Mouse (Mus musculus): Measurements from ENCODE around the gene Dnajc12.
A peak's percentile ranks its signal among the peaks of the same experiment; 100 is the strongest.
"Not testable (repeated sequence)": the region's sequence is repeated elsewhere in the genome, so short reads cannot be mapped to it uniquely, and the experiment has no call there.

Gene Dnajc12

GRCm38 (mm10) chr10:63386444-63386843 lies 4.2 kb downstream of the Dnajc12 start:
- DNase-seq (ENCODE audit: low read depth): peak; percentile 93

DNA sequence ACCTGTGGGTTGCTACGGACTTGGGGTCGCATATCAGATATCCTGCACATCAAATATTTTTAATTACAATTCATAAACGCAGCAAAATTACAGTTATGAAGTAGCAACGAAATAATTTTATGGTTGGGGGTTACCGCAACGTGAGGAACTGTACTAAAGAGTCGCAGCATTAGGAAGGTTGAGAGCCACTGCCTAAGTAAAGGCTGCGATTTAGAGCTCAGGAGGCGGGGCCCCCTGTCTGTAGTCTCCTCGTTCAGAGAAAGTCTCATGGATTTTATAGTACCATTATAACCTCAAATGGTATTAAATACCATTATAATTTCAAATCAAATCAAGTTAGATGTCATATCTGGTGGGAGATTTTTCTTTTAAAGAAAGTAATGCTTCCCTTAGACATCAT lies 4.7 kb downstream of the Dnajc12 start:
- DNase-seq (ENCODE audit: low read depth): peak; percentile 37

DNA sequence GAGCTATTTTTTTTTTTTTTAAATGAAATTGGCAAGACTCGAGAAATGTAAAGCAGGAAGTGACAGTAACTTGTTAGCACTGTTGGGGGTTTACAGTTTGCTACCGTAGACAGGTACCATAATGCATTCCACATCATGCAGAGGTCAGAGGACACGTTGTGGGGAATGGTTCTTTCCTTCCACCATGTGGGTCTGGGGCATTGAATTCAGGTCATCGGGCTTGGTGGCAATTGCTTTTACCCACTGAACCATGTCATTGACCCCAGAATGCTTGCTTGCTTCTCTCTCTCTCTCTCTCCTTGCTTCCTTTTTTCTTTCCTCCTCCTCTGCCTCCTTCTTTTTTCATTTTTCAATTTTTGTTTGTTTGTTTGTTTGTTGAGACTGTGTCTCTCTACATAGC lies 6.7 kb downstream of the Dnajc12 start:
- DNase-seq (ENCODE audit: low read depth): no peak

DNA sequence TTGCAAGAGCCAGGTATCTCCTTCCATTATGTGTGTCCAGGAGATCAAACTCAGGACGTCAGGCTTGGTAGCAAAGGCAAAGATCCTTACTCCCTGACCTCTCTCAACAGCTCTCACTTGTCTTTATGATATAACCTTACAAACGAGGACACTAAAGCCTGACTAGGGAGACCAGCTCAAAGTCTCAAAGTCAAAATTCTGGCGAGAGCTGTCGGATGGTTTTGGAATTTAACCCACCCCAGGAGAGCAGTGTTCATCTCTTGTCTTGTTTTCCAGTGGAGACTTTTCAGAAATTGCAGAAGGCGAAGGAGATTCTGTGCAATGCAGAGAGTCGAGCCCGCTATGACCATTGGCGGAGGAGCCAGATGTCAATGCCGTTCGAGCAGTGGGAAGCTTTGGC lies 14.7 kb downstream of the Dnajc12 start:
- no peak for DNase-seq (ENCODE audit: low read depth)

DNA sequence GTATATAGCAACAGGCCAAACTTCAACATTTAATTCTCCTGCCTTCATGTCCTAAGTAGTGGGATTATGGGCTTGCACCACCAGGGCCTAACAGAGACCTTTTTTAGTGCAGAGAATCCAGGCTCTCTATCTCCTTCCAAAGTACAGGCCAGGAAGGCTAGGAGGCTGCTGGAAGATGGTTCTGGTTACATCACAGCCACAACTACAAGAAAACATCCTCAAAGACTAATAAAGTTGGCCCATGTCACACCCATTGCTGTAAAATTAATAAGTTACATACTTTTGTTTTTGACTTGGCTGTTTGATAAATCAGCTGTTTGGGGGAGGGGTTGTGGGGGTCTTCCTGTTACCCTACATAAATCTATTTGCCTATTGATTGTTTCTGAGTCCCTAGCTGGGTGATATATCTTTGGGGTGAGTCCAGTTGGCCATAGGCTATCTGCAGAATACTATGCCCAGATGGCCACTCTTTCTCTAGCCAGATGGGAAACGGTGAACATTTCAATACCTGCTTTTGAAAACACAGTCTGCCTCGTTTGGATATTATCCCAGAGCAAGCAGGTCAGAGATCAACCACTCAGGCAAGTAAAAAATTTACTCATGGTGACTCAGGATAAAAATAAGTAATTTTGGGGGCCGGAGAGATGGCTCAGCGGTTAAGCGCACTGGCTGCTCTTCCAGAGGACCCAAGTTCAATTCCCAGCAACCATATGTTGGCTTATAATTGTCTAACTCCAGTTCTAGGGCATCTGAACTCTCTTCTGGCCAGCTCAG lies 20.7 kb downstream of the Dnajc12 start:
- DNase-seq (ENCODE audit: low read depth): no peak

DNA sequence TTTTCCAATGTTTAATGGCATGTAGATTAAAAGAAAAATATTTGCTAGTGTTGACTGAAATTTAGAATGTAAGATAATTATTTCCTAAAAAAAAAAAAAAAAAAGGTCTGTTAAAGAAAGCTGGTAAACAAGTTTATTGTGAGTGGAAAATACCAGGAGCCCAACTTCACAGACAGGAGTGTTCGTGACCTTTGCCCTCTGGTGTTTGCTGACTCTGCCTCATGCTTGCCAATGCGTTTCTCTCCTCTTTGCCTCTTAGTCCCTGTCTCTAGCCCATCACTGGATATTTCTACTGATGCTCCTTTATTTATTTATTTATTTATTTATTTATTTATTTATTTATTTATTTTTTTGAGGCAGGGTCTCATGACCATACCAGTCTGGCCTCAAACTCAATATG lies 21.4 kb downstream of the Dnajc12 start:
- DNase-seq (ENCODE audit: low read depth): no peak

GRCm38 (mm10) chr10:63410162-63410956 lies 28.1 kb downstream of the Dnajc12 start:
- peak; percentile 74 for DNase-seq (ENCODE audit: low read depth)

GRCm38 (mm10) chr10:63411674-63412073 lies 29.4 kb downstream of the Dnajc12 start:
- not testable (repeated sequence) for DNase-seq (ENCODE audit: low read depth)

DNA sequence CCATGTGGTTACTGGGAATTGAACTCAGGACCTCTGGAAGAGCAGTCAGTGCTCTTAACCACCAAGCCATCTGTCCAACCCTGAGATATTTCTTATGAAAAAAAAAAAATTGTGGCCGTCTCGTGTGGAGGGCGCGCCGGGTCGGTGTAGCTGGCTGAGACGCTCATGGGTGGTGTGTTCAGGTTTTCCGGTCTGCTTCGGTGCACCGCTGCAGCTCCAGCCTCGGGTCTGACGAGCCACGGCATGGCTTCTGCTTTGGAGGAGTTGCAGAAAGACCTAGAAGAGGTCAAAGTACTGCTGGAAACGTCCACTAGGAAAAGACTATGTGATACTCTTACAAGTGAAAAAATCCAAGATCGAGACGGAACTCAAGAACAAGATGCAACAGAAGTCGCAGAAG lies 30.5 kb downstream of the Dnajc12 start:
- DNase-seq (ENCODE audit: low read depth): no peak

DNA sequence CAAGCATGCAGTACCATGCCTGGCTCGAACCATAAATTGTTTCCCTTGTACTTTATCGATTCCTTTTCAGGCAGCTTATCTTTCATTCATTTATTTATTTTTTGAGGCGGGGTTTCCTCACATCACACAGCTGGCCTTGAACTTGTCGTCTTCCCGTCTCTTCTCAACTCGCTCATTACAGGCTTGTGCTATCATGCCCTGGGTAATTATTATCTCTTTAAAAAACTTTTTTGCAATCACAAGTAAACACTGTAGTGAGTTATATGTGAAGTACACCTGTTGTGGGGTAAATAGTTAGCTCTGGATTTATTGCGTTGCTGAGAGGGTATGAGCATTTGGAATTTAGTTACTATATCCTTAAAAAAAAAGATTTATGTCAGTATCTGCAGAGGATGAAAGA lies 33.0 kb downstream of the Dnajc12 start:
- DNase-seq (ENCODE audit: low read depth): no peak

GRCm38 (mm10) chr10:63415850-63416249 lies 33.6 kb downstream of the Dnajc12 start:
- peak; percentile 70 for DNase-seq (ENCODE audit: low read depth)

- DNase-seq (ENCODE audit: low read depth): no peak
Observed at GRCm38 (mm10) chr10:63417061-63417460, 34.8 kb downstream of the Dnajc12 start.

DNA sequence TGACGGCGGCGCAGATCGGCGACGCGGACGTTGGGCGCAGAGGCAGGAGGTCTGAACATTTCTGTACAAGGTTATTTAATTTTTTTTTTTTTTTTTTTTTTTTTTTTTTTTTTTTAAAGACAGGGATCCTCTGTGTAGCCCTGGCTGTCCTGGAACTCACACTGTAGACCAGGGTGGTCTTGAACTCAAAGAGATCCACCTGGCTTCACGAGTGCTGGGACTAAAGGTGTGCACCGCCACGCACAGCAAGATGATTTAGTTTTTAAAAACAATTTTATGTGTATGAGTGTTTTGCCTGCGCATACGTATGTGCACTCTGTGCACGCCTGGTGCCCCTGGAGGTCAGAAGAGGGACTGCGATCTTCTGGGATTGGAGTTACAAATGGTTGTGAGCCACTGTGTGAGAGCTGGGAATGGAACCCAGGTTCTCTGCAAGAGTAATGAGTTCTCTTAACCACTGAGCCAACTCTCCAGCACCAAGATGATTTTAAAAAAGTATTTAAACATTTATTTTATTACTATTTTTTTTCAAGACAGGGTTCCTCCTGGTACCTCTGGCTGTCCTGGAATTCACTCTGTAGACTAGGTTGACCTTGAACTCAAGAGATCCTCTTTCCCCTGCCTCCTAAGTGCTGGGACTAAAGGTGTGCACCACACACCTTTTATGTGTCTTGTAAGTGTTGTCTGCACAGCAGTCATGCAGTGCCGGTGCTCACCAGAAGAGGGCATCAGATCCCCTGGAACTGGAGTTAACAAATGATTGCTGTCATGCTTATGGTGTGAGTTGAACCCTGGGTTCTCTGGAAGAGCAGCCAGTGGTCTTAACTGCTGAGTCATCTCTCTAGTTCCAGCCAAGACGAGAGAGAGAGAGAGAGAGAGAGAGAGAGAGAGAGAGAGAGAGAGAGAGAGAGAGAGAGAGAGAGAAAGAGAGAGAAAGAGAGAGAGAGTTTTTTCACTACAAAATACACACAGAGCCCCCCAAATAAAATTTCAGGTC lies 39.8 kb downstream of the Dnajc12 start, which contains the start of gene Gm7075:
Gene Gm7075 (minus strand): TSS at position 51 of the 997 bp plus-strand sequence.
- DNase-seq (ENCODE audit: low read depth): peak; percentile 75

- no peak for DNase-seq (ENCODE audit: low read depth)
Observed at GRCm38 (mm10) chr10:63422736-63422992, 40.4 kb downstream of the Dnajc12 start.

DNA sequence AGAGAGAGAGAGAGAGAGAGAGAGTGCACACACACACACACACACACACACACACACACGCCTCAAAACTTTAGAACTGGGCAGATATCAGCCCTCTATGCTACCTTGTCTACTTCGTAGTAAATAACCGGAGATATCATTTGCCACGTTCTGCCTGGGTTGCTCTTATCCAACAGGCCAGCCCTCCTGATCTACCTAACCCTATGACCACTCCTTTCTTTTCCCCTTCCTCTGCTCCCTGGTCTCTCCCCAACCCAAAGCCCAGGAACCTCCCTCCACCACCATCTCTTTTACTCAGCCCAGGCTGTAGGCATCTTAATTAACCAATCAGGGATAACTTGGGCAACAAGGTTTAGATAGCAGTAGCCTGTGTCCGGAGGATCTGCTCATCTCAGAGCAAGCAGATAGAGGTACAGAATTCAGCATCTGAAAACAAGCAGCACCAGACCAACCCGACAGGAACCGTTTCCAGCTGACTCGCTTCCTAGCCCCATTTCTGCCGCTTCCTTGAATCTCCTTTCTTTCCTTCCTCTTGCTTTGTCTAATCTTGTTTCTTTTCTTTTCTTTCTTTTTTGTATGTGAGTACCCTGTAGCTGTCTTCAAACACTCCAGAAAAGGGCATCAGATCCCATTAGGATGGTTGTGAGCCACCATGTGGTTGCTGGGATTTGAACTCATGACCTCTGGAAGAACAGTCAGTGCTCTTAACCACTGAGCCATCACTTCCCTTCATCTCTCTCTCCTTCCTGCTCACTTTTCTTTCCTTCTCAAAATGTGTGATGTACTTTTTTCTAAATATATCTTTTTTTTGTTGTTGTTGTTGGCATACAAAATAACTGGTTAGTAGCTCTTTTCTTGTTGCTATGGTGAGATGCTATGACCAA lies 41.6 kb downstream of the Dnajc12 start:
- DNase-seq (ENCODE audit: low read depth): no peak

DNA sequence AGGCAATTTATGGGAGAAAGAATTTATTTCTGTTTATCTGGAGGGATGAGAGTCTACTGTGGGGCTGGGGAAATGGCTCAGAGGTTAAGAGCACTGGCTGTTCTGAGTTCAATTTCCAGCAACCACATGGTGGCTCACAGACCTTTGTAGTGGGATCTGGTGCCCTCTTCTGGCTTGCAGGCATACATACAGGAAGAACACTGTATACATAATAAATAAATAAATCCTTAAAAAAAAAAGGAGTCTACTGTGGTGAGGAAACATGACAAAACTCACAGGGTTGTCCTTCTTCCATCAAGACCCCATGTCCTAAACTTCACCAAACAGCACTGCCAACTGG lies 42.2 kb downstream of the Dnajc12 start:
- peak; percentile 77 for DNase-seq (ENCODE audit: low read depth)

GRCm38 (mm10) chr10:63427146-63427545 lies 44.9 kb downstream of the Dnajc12 start:
- DNase-seq (ENCODE audit: low read depth): no peak

DNA sequence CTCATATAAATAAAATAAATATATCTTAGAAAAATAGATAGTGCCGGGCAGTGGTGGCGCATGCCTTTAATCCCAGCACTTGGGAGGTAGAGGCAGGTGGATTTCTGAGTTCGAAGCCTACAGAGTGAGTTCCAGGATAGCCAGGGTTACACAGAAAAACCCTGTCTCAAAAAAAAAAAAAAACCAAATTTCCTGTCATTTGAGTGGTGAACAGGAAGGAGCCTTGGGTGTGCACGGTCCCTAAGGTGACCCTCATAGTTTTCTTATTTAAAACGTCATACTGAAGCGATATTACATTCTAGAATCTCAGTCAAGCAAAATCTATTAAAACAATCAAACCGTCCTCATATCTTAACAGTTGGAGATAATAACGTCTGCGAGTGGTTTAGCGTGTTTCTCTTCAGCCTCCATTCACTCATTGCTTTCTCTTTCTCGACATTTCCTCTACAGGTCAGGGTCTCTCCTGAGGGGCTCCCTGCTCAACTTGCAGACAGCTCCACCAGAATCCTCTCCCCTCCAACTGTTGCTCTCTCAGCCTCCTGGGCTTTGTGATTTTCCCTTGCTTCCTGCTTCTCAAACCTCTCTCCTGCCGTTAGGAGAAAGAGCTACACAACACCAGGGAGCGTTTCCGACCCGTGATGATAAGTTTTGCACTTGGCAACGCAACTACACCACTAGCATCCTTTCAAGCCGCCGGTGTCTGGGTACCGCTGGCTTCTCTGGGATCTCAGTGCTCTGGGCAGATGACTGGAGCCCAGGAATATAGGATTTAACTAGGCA lies 46.2 kb downstream of the Dnajc12 start:
- DNase-seq (ENCODE audit: low read depth): peak; percentile 59

- DNase-seq (ENCODE audit: low read depth): no peak
Observed at GRCm38 (mm10) chr10:63429023-63429340, 46.7 kb downstream of the Dnajc12 start.

- peak; percentile 96 for DNase-seq (ENCODE audit: low read depth)
Observed at GRCm38 (mm10) chr10:63429380-63429779, 47.1 kb downstream of the Dnajc12 start.
